Mouse (Mus musculus) heart, postnatal 0 days (tissue): ENCODE measurements at regions not wholly inside any gene's neighbourhood (a gene's known extent, or its start where the extent isn't known, plus 50 kb on each side); places are given as distances from the start of the nearest gene placed in this dataset.

ENCODE experiments used
- CTCF ChIP-seq: IDR thresholded peaks from 2 replicates; pipeline ENCODE4 v1.5.1; 2016; ENCODE audit warnings: antibody characterized with exemption, control low read depth, low read depth
- EP300 ChIP-seq: IDR thresholded peaks from 2 replicates; pipeline ENCODE4 v1.6.1; 2016; ENCODE audit warnings: antibody characterized with exemption, low read depth

DNA sequence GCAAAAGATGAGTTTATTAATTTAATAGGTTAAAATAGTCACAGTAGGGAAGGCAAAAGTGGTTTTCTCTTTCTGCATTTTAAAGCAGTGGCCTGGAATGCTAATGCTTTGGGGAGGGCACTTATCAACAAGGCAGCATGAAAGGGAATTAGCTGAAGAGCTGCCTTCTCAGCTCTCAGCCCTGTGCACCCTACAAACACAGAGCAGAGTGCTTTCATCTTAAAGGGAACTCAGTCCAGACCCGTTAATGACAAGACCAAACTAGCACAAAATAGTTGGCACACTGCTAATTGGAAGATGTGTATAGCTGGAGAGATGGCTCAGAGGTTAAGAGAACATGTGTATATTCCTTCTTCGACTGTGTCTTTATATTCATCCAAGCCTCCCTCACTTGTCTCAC, 281.6 kb downstream of the Lpin1 start:
- TF ChIP-seq CTCF (no peak), EP300 (no peak)
